Mouse (Mus musculus) limb, embryonic 13.5 days (tissue): ENCODE measurements around the gene Cfap74. TPM values are rescaled to one million over a fixed set of nuclear protein-coding genes. Genes with fewer than 3 reads are reported as not detected.

Experiments used
- ATAC-seq: fragments of 200-750 bp; cut with Nextera tagmentation; 2 replicates; pipeline ENCODE4 v1.8.0; 2017; ENCODE audit warnings: low read depth, moderate number of reproducible peaks, moderate TSS enrichment; ENCODE audit not compliant: low FRiP score
- H3K27ac ChIP-seq: fragments of 300-500 bp; sonication (generic); 2 replicates; pipeline ENCODE4 v1.5.1; 2015; ENCODE audit warnings: inconsistent platforms, mild to moderate bottlenecking, moderate library complexity
- H3K27me3 ChIP-seq: fragments of 300-500 bp; sonication (generic); 2 replicates; pipeline ENCODE4 v1.6.1; 2015; ENCODE audit warnings: mild to moderate bottlenecking, inconsistent platforms
- H3K36me3 ChIP-seq: fragments of 300-500 bp; sonication (generic); 2 replicates; pipeline ENCODE4 v1.6.1; 2015; ENCODE audit warnings: inconsistent platforms, mild to moderate bottlenecking, moderate library complexity
- H3K4me1 ChIP-seq: fragments of 300-500 bp; sonication (generic); 2 replicates; pipeline ENCODE4 v1.6.1; 2015; ENCODE audit warnings: inconsistent platforms
- H3K4me2 ChIP-seq: fragments of 300-500 bp; sonication (generic); replicated peaks from 2 replicates; pipeline ENCODE4 v1.6.1; 2015; ENCODE audit warnings: inconsistent platforms, mild to moderate bottlenecking, moderate library complexity
- H3K4me3 ChIP-seq: fragments of 300-500 bp; sonication (generic); 2 replicates; pipeline ENCODE4 v1.5.1; 2015; ENCODE audit warnings: moderate library complexity, mild to moderate bottlenecking, inconsistent platforms
- H3K9ac ChIP-seq: fragments of 300-500 bp; sonication (generic); 2 replicates; pipeline ENCODE4 v1.6.1; 2015; ENCODE audit warnings: mild to moderate bottlenecking, inconsistent platforms
- H3K9me3 ChIP-seq: fragments of 300-500 bp; sonication (generic); 2 replicates; pipeline ENCODE4 v1.6.1; 2016; ENCODE audit warnings: inconsistent platforms
- WGBS: fragments of 180-500 bp; shearing (Covaris S2); methylation state at CpG from one replicate; pipeline ENCODE4 v1.1.7; 2015; 5-methylcytosine and 5-hydroxymethylcytosine counted together
- polyA plus RNA-seq: library from polyadenylated mRNA; unstranded; fragments of >200 nt; fragmentation: Nextera tagmentation; extraction: Ambion mirVana; gene quantifications from 2 replicates; pipeline ENCODE4 v1.2.1, GENCODE M21; 2015

The Cfap74 gene
- 5.6 and 6.1 TPM in 2 replicates for polyA plus RNA-seq

DNA sequence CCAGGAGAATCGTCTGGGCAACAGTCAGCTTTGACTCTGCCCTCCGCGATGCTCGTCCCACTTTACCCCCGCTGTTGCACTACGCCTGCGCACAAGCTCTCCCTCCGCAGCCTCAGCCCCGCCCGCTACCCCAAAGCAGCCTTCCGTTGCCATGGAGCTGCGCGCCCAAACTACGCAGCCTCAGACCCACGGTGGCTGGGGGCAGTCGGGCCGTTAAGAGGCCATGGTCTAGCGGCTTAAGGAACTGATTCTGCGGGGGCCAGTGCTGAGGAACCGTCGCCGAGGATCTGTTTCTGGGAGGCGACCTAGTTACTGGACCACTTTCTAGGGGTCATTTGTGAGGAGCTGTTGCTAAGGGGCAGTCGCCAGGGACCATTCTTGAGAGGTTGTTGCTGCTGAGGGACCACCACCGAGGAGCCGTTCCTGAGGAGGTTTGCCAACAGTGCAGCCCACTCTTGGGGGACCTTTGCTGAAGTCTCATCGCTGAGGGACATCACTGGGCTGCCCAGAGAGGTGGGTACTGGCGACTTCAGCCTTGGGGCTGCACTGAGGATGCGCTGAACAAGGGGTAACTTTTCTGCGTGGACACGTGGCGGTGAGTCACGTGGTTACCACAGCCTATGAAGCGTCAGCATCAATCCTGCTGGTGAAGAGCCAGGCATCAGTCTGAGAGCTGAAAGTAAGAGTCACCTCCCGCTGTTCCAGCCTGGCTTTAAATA, at the start of gene Cfap74:
Cfap74 (plus strand) TSS at position 133 of the 719 bp plus-strand sequence.
- Histone ChIP-seq H3K4me1 (peaks cover 5% of the 10 kb centered on the region), H3K27me3 (no peaks in the 10 kb centered on the region), H3K4me2 (peak within 1 kb of the TSS; percentile 74), H3K27ac (no peak within 1 kb of the TSS), H3K9me3 (no peaks in the 10 kb centered on the region), H3K36me3 (no peaks in the 10 kb centered on the region), H3K4me3 (peak within 1 kb of the TSS; percentile 54), H3K9ac (peak within 1 kb of the TSS; percentile 40)
- ATAC-seq, result peak; percentile 96
- WGBS, result under 1% methylated on average over 35 of the region's 35 CpGs

DNA sequence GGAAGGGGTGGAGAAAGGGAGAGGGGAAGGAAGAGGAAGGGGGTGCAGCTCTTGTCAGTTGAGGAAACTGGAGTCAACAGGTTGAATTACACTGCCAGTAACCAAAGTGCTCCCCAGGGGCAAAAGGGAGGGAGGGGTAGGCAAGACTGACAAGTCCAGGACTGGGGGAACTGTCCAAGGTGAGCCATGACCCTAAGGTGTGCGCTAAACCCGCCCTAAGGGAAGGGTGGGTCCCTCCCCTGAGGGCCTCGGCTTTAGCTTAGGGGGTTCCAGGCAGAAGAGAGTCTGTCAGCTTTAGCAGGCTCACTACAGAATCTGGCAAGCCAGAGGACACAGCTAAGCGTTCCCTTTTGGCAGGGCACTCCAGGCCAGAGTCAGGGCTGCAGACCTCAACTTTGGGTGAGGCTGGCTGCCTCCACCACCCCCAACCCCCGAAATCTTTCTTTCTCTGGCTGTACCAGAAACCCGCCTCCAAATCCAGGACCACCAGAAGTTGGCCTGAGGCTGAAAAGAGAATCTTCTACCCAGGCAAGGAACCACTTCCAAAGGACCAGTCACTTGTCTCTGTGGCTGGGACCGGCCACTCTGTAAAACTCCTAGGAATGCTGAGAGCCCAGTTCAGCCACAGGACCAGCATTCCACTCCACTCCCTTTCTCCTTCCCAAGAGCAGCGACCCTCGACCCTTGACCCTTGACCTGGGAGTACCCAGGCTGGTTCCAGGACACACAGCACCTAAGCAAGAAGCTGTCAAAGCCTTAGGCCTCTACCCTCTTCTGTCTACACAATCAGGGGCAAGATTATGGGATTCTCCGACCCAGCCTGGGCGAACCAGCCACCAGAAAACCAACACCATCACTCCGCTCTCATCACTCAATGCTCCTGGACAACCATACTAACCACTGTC, 49.2 kb upstream of the Cfap74 start:
- Histone ChIP-seq H3K4me2 (no peak overlapping the region), H3K27me3 (peaks cover 83% of the 10 kb centered on the region)
- 44% methylated on average over 12 of the region's 12 CpGs for WGBS

GRCm38 (mm10) chr4:155360856-155361255, 48.1 kb upstream of the Cfap74 start:
- H3K27ac ChIP-seq, result no peak overlapping the region
- H3K4me1 ChIP-seq, result peaks cover 15% of the 10 kb centered on the region
- H3K9ac ChIP-seq, result 0 out of 2 replicates have a peak overlapping the region, but pooled peaks have one; percentile 40
- peak overlapping the region; percentile 69 for H3K4me2 ChIP-seq
- no peaks in the 10 kb centered on the region for H3K9me3 ChIP-seq
- 1% methylated on average over 42 of the region's 42 CpGs for WGBS
- H3K4me3 ChIP-seq, result peak overlapping the region; percentile 50
- ATAC-seq, result no peak
- peaks cover 93% of the 10 kb centered on the region for H3K27me3 ChIP-seq
- no peaks in the 10 kb centered on the region for H3K36me3 ChIP-seq

More for the DNA sequence above, 49.2 kb upstream of the Cfap74 start:
- Histone ChIP-seq H3K4me1 (peaks cover 16% of the 10 kb centered on the region), H3K9ac (no peak overlapping the region), H3K4me3 (no peak overlapping the region), H3K36me3 (no peaks in the 10 kb centered on the region), H3K27ac (no peak overlapping the region), H3K9me3 (no peaks in the 10 kb centered on the region)
- no peak for ATAC-seq

DNA sequence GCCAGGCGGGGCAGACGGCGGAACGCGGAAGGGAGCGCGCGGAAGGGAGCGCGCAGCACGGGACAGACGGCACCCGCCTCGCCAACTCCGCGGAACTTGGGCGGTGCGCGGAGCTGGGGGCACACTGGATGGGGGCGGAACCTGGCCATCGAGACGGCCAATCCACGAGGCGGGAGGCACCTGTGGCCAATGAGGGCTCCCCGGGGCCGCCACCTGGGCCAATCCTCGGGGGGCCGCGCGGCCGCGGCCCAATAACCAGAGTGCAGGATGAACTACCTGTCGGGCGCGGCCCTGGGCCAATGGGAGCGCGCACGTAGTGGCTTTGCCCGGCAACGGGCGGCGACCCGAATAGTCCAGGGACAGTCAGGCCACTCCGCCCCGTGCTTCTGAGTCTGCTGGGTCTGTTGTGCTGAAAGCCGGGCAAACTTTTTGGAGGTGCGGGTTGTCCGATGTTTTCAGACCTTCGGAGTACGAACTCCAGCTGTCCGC, 47.6 kb upstream of the Cfap74 start, which contains the start of gene Prkcz:
Prkcz (minus strand) TSS at position 59 of the 489 bp plus-strand sequence.
- Histone ChIP-seq H3K9me3 (no peaks in the 10 kb centered on the region), H3K4me3 (peak within 1 kb of the TSS; percentile 50), H3K27ac (no peak within 1 kb of the TSS), H3K36me3 (no peaks in the 10 kb centered on the region), H3K4me1 (peaks cover 12% of the 10 kb centered on the region; the same call in 1 of the 2 replicates), H3K27me3 (peaks cover 98% of the 10 kb centered on the region), H3K9ac (peak within 1 kb of the TSS; percentile 40; the same call in 1 of the 2 replicates), H3K4me2 (peak within 1 kb of the TSS; percentile 69)
- peak; percentile 85 for ATAC-seq
- 0% methylated on average over 50 of the region's 51 CpGs for WGBS

GRCm38 (mm10) chr4:155362443-155362842, 46.5 kb upstream of the Cfap74 start:
- Histone ChIP-seq H3K9ac (no peak overlapping the region), H3K27me3 (peaks cover 100% of the 10 kb centered on the region), H3K36me3 (no peaks in the 10 kb centered on the region), H3K9me3 (no peaks in the 10 kb centered on the region), H3K4me3 (no peak overlapping the region), H3K27ac (no peak overlapping the region), H3K4me1 (peaks cover 12% of the 10 kb centered on the region; the same call in 1 of the 2 replicates), H3K4me2 (no peak overlapping the region)
- WGBS, result 39% methylated on average over 5 of the region's 5 CpGs
- no peak for ATAC-seq

- Histone ChIP-seq H3K27me3 (peaks cover 60% of the 10 kb centered on the region), H3K4me3 (no peak overlapping the region), H3K4me1 (peaks cover 3% of the 10 kb centered on the region; the same call in 1 of the 2 replicates), H3K9me3 (no peaks in the 10 kb centered on the region), H3K36me3 (no peaks in the 10 kb centered on the region), H3K9ac (no peak overlapping the region), H3K27ac (no peak overlapping the region), H3K4me2 (no peak overlapping the region)
- 56% methylated on average over 6 of the region's 6 CpGs for WGBS
- ATAC-seq, result no peak
Observed at GRCm38 (mm10) chr4:155366784-155367183, 42.2 kb upstream of the Cfap74 start.

DNA sequence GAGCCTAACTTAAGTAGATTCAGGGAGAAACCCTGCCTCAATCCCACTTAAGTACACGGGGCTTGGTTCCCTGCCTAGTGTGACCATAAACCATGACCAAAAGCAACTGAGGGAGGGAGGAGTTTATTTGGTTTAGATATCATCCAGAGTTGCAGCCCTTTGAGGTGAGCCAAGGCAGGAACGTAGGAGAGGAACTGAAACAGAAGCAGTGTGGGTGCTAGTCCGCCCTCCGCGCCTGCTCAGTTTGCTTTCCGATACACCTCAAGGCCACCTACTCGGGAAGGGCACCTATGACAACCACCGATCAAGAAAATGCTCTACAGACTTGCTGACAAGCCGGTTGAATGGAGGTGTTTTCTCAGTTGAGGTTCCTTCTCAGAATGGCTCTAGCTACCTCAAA, 41.3 kb upstream of the Cfap74 start:
- Histone ChIP-seq H3K4me2 (no peak overlapping the region), H3K4me3 (no peak overlapping the region), H3K9ac (no peak overlapping the region), H3K27me3 (peaks cover 51% of the 10 kb centered on the region), H3K36me3 (no peaks in the 10 kb centered on the region), H3K4me1 (no peaks in the 10 kb centered on the region), H3K9me3 (no peaks in the 10 kb centered on the region), H3K27ac (no peak overlapping the region)
- ATAC-seq, result no peak
- 87% methylated on average over 9 of the region's 9 CpGs for WGBS

GRCm38 (mm10) chr4:155368684-155369083, 40.3 kb upstream of the Cfap74 start:
- Histone ChIP-seq H3K4me3 (no peak overlapping the region), H3K9me3 (no peaks in the 10 kb centered on the region), H3K27me3 (peaks cover 41% of the 10 kb centered on the region), H3K4me2 (no peak overlapping the region), H3K4me1 (no peaks in the 10 kb centered on the region), H3K9ac (no peak overlapping the region), H3K36me3 (no peaks in the 10 kb centered on the region), H3K27ac (no peak overlapping the region)
- 31% methylated on average over 12 of the region's 12 CpGs for WGBS
- ATAC-seq, result no peak

DNA sequence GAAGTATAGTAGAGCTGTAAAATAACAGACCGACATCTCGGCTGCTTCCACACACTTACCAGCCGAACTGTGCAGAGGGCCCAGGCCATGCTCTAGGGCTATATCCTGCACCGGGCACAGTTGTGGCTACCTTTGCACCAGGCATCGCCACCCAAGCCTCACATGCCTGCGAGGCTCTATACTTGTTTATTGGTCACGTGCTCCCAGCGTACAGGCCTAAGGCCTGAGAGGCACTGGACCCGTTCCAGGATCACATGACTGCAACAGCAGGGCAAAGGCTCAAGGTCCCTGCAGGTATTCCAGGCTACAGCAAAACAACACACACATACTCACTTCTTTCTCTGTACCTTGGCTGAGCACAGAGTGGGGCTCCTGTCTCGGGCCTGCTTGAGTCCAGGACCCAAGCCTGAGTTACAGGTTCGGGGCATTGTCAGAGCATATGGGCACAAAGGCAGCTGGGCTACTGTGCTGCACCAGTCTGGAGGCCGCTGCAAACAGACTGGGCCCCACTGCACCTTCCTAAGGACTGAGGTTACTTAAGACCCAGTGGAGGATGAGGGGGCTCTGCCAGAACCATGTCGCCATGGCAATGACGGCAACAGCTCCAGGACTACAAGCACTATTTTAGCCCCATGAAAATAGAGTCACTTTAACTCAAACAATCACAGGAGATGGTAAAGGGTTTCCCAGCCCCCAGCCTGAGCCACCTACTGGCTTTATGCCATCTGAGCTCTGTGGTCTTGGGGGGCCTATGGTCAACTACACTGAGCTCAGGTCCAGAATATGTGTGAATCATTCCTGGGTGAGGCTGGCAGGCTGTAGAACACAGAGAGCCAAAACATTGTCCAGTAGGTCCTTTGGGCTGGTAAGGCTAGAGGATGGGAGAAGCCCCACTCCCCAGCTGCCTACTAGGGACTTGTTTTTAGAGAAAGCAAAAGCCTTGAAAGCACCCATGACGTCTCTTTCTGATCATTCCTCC, 38.0 kb upstream of the Cfap74 start:
- no peak for ATAC-seq
- no peak overlapping the region for H3K4me2 ChIP-seq
- no peaks in the 10 kb centered on the region; the same call in 1 of the 2 replicates for H3K9me3 ChIP-seq
- WGBS, result 81% methylated on average over 15 of the region's 15 CpGs
- no peak overlapping the region for H3K4me3 ChIP-seq
- H3K4me1 ChIP-seq, result no peaks in the 10 kb centered on the region
- no peak overlapping the region for H3K27ac ChIP-seq
- no peaks in the 10 kb centered on the region for H3K36me3 ChIP-seq
- H3K27me3 ChIP-seq, result peaks cover 21% of the 10 kb centered on the region
- H3K9ac ChIP-seq, result no peak overlapping the region

DNA sequence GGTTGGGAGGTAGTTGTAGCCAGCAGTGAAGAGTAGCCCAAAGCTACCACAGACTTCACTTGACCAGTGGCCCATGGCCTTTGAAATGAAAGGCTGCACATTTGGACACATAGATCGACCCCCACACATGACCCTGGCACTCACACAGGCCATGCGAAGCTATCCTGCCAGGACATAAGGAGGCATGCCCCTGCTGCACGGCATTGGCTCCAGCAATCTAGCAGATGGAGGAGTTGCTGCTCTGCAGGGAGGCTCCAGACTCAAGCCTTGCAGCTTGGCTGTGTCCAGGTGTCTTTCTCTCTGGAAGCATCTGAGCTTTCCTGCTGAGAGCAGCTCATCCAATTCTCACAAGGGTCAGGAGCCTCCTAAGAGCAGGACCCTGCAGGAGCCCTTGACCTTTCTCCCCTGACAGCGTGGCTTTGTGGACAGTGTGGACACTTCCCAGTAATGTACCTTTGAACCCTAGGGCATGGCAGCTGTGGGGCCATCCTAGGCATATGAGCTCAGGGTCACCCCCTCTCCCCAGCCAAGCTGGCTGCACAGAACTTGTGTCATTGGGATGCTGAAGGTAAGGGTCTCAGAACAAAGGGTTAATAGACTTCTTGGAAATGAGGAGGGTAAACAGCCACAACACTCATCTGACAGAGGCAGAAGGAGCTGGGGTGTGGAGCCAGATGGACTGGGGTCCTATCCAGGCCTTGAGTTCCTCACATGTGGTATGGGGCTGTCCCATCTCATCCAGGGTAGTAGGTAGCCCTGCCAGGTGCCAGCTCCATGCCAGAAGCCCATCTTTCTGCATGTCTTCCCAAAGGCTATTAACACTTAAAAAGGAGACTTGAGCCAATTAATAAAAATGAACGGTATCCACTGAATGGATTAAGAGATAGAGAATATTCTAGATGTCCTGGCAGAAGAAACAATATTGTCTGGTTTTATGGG, 36.9 kb upstream of the Cfap74 start:
- Histone ChIP-seq H3K9ac (no peak overlapping the region), H3K4me3 (no peak overlapping the region), H3K27ac (no peak overlapping the region), H3K36me3 (no peaks in the 10 kb centered on the region), H3K27me3 (peaks cover 18% of the 10 kb centered on the region), H3K9me3 (no peaks in the 10 kb centered on the region; the same call in 1 of the 2 replicates), H3K4me2 (no peak overlapping the region), H3K4me1 (no peaks in the 10 kb centered on the region)
- ATAC-seq, result no peak
- WGBS, result 81% methylated on average over 5 of the region's 5 CpGs
